Mouse (Mus musculus) cerebellum, adult 2 months (tissue): Measurements from ENCODE around the gene Plekhj1.

ENCODE experiments used
- CTCF ChIP-seq: fragments of 200-500 bp; IDR thresholded peaks from 2 replicates; pipeline ENCODE4 v1.5.1; 2011; ENCODE audit warnings: low read depth, mild to moderate bottlenecking, control low read depth, low read length, moderate library complexity, borderline replicate concordance; ENCODE audit not compliant: insufficient read depth
- POLR2A ChIP-seq: fragments of 200-500 bp; IDR thresholded peaks from 2 replicates; pipeline ENCODE4 v1.6.1; 2011; ENCODE audit warnings: low read length, control low read depth, borderline replicate concordance; ENCODE audit not compliant: insufficient read depth

- TF ChIP-seq CTCF (no peak), POLR2A (no peak)
These were observed 24.9 kb upstream of the Plekhj1 start for GRCm38 (mm10) chr10:80823316-80823715.
